Mouse (Mus musculus): Measurements from ENCODE around the gene Dusp27. TPM values are rescaled to one million over a fixed set of nuclear protein-coding genes. Genes with fewer than 3 reads are reported as not detected.
"Not testable (repeated sequence)": the region's sequence is repeated elsewhere in the genome, so short reads cannot be mapped to it uniquely, and the experiment has no call there.

Dusp27 gene
- total RNA-seq, 2 experiments from 2014 or later = 0.45 to 0.54 TPM

GRCm38 (mm10) chr1:166150035-166150434 is 22.3 kb upstream of the Dusp27 start:
- intact Hi-C loops (cut with DNase I) = loop anchor here (5.0 to 10.0 kb wide), 3 partner anchors 93 to 485 kb away; no protein-coding TSS in a partner anchor
- no peak for DNase-seq (ENCODE audit: extremely low spot score in 1 of 2, low spot score in 2 of 2)

DNA sequence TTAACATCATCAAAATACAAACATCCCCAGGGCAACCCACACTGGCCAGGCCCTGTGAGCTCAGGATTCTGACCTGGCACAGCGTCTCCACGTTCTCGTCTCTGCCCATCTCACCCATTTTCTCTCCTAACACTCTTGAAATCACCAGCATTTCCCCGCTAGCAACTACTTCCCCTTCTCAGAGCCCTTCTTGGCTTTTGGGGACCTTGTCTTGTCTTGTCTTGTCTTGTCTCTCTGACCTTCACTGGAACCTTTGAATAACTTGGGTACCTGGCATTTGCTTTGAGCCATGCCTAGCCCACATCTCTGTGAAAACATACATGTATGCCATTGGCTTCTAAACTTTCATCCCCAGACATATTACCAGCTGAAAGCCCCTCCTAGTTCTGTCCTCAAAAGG is 21.7 kb upstream of the Dusp27 start:
- no peak for DNase-seq (ENCODE audit: extremely low spot score in 1 of 2, low spot score in 2 of 2)

GRCm38 (mm10) chr1:166147657-166148056 is 19.9 kb upstream of the Dusp27 start:
- no peak for DNase-seq (ENCODE audit: extremely low spot score in 1 of 2, low spot score in 2 of 2)
- intact Hi-C loops (cut with DNase I) = no loop called here

More for the DNA sequence above, 21.7 kb upstream of the Dusp27 start:
- intact Hi-C loops (cut with DNase I) = no loop called here

DNA sequence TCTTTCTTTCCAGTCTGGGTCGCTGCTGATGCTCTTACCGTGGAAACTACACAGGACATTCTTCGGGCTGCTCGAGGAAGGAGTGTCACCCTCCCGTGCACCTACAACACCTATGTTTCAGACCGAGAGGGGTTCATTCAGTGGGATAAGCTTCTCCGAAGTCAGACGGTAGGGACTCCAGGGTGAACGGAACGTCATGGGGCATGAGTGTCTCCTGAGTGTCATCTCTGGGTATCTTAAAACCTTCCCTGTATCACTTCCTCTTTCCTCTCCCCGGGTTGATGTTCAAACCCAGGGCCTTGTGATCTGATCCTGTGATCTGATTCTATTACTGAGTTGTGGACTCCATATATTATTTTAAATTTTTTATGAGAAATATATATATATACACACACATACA is 18.9 kb upstream of the Dusp27 start:
- intact Hi-C loops (cut with DNase I) = no loop called here
- no peak for DNase-seq (ENCODE audit: extremely low spot score in 1 of 2, low spot score in 2 of 2)

DNA sequence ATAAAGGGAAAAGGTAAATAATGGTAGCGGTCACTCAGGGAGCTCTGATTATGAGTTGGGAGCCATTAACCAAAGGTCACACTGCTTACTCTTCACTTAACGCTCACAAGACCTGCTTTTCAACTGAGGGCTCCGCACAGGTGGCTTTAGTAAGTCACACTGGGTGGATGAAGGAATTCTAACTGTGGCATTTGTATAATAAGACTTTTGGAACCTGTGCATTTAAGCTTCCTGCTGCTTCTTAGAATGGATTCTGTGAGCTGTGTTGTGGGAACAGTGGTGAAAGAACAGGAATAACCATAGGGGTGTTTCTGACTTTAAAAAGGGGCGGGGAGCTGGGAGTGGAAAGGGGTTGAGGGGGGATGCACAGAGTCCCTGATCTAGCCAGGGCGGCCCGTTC is 14.6 kb upstream of the Dusp27 start:
- intact Hi-C loops (cut with DNase I) = no loop called here

DNA sequence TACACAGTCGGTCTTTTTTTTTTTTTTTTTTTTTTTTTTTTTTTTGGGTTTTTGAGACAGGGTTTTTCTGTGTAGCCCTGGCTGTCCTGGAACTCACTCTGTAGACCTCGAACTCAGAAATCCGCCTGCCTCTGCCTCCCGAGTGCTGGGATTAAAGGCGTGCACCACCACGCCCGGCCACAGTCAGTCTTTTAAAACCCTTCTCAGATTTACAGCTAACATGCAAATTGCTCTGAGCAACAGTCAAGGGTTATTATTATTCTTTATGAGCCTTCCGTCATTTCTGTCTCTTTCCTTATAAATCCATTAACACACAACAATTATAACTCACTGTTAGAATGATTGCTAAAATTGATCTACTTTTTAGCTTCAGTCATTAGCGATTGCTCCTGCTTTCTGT is 14.1 kb upstream of the Dusp27 start:
- intact Hi-C loops (cut with DNase I) = not testable (repeated sequence)

More for the DNA sequence above, 14.6 kb upstream of the Dusp27 start:
- DNase-seq (ENCODE audit: extremely low spot score in 1 of 2, low spot score in 2 of 2) = no peak

DNA sequence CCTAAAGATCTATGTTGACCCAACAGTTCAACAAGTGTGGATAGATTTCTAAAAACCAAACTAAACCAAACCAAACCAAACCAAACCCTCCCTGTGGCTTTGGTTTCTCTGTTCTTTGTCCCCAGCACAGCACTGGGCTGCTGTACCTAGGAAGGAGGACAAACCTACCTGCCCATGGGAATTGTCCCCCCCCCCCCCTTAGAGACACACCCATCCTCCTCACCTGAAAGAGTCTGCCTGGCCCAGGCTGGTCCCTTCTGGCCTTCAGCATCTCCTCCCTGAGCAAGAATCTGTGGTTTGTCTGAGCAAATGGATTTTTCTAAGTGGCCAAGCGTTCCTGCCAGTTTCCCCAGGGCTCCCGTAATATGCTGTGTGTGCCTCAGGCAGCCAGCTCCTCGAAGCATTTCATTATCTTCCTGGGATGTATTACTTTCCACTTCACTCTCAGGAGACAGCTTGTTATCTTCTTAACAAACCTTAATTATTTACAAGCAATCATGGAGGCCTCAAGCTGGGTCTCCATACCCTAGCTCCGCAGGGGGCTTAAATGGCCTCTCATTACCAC is 12.0 kb upstream of the Dusp27 start:
- intact Hi-C loops (cut with DNase I) = no loop called here
- no peak for DNase-seq (ENCODE audit: extremely low spot score in 1 of 2, low spot score in 2 of 2)

More for the DNA sequence above, 14.1 kb upstream of the Dusp27 start:
- DNase-seq (ENCODE audit: extremely low spot score in 1 of 2, low spot score in 2 of 2) = not testable (repeated sequence)

DNA sequence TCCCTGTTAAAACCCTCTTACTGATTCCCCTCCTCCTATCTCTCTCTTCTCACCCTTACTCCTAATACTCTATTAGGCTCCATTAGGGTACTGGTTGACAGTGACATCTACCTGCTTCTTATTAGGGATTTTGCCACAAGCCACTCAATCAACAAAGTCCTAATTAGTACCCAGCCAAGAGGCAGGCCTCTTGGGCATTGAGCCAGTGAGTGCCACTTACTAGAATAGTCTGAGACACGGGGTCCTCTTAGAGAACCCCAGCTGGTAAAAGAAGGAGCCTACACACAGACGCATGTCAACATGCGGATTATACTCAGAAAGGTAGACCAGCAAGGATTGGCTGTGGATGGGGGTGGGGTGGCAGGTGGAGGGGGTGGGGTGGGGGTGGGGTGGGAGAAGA is 11.4 kb upstream of the Dusp27 start:
- no peak for DNase-seq (ENCODE audit: extremely low spot score in 1 of 2, low spot score in 2 of 2)
- intact Hi-C loops (cut with DNase I) = no loop called here

- peak in 1 of 2 experiments; percentile 43 for DNase-seq (ENCODE audit: extremely low spot score in 1 of 2, low spot score in 2 of 2)
- intact Hi-C loops (cut with DNase I) = no loop called here
Measured at GRCm38 (mm10) chr1:166138136-166138535, 10.4 kb upstream of the Dusp27 start.

- DNase-seq (ENCODE audit: extremely low spot score in 1 of 2, low spot score in 2 of 2) = no peak
- intact Hi-C loops (cut with DNase I) = no loop called here
Measured at GRCm38 (mm10) chr1:166137244-166137938, 9.7 kb upstream of the Dusp27 start.

DNA sequence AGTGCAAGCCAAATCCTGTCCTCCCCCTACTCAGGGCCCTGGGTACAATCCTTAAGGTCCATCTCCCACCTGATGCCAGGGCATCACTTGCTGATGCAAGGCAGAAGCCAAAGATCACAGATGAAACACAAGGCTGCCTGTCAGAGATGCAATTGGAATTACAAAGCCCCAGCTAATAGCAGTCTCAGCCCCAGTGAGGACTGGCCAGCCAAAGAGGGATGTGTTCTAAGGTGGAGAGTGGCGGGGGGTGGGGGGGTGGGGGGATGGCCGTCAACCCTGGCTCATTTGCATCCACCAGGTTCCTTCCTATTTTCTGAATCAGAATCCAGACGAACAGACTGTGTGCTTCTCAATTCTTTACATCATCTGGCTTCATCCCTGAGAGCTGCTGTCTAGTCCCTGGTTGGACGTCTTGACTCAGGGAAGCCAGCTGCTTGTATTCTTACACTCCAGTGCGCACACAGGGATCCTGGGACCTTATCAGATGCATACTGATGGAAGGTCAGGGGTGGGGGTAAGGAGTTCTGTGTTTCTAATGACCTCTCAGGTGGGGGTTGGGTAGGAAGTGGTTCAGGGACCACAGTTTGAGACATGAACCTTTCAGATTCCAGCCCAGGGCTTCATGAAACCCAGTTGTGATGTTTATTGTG is 7.5 kb upstream of the Dusp27 start:
- intact Hi-C loops (cut with DNase I) = no loop called here

DNA sequence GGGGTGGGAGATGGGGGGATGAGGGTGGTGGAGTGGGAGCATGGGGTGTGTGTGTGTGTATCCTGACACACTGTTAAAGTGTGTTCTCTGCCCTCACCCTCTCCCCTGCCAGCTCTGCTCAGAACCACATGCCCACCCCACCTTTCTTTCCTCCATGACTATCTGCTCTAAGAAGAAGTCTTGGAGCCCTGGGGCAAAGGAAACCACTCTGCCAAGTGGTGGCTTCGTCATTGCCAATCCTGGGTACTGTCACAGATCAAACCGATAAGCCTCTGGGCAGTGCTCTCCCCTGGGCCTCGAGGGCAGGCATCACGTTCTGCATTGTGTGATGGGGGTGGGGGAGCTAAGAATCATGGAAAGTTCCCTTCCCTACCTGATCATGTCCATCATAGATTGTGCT is 4.6 kb upstream of the Dusp27 start:
- DNase-seq (ENCODE audit: extremely low spot score in 1 of 2, low spot score in 2 of 2) = no peak
- intact Hi-C loops (cut with DNase I) = no loop called here

More for the DNA sequence above, 7.5 kb upstream of the Dusp27 start:
- no peak for DNase-seq (ENCODE audit: extremely low spot score in 1 of 2, low spot score in 2 of 2)

- intact Hi-C loops (cut with DNase I) = no loop called here
- no peak for DNase-seq (ENCODE audit: extremely low spot score in 1 of 2, low spot score in 2 of 2)
Measured at GRCm38 (mm10) chr1:166130224-166130860, 2.6 kb upstream of the Dusp27 start, which contains the start of gene Gpa33. Gene Gpa33, plus strand, starts transcription at chr1:166130238.

DNA sequence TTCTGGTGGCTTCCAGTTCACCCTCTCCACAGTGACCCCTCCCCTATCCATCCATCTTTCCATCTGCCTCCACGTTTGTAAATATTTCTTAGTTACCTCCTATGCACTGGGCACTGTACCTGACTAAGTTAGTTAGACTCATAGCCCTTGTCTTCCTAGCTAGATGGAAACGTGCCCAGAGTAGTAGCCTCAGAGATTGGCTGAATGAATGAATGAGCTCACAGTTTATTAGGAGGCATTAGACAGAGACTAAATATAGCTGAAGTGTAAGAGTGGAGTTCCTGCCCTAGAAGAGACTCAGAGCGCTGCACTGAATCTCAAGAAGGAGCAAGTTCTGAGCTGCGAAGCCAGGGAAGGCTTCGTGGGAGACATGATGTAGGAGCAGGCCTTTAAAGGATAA is 829 bp upstream of the Dusp27 start:
- intact Hi-C loops (cut with DNase I) = no loop called here
- no peak for DNase-seq (ENCODE audit: extremely low spot score in 1 of 2, low spot score in 2 of 2)

DNA sequence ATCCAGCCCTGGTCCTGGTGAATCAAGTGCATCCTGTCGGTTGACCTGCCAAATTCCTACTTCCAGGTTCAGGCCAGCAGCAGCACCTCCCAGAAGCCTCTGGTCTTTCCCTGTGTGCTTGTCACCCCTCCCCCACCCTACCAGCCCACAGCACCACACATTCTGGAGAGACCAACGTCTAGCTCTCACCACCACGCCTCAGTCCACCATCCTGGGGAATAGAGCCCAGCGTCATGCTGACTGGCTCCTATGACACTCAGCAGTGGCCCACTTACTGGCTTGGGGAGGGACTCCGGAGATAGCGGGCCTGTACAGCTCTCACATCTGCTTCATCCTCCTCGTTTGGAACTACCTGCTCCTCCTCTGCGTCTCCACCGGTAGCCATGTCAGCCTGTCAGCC is 927 bp downstream of the Dusp27 start:
- DNase-seq (ENCODE audit: extremely low spot score in 1 of 2, low spot score in 2 of 2) = no peak
- intact Hi-C loops (cut with DNase I) = no loop called here

DNA sequence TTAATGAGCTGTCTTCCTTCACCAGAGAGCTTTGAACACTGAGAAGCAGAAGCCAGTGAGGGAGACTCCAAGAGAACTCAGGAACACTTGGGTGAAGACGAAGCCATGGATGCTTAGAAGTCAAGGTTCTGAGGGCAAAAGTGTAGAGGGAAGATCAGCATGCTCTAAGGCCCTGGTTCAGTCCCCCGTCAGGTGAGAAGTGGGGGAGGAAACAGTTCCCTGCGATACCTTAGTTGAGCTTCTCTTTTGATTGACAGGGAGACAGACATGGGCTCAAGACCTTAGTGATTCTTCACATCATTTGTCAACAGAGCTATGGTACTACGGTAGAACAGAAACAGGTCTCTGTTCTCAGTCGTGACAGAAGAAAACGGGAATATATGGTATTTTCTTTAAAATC is 1.4 kb downstream of the Dusp27 start:
- intact Hi-C loops (cut with DNase I) = no loop called here
- DNase-seq (ENCODE audit: extremely low spot score in 1 of 2, low spot score in 2 of 2) = no peak

- no peak for DNase-seq (ENCODE audit: extremely low spot score in 1 of 2, low spot score in 2 of 2)
- intact Hi-C loops (cut with DNase I) = no loop called here
Measured at GRCm38 (mm10) chr1:166124932-166125593, 2.7 kb downstream of the Dusp27 start.

GRCm38 (mm10) chr1:166123751-166124150 is 4.0 kb downstream of the Dusp27 start:
- DNase-seq (ENCODE audit: extremely low spot score in 1 of 2, low spot score in 2 of 2) = no peak
- intact Hi-C loops (cut with DNase I) = no loop called here

DNA sequence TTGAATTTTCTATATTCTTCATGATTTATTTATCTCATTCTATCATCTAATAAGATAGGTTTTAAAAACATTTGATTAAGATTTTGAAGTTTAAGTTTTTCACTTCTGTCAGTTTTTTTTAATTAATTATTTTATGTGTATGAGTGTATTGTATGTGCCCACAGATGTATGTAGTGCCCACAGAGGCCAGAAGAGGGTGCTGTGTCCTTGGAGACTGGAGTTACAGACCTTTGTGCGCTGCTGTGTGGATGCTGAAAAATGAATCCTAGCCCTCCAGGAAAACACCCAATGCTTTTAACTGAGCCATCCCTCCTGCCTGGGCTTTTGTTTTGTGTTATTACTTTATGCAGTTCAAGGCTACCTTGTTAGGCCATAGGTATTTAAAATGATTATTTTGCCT is 4.7 kb downstream of the Dusp27 start:
- intact Hi-C loops (cut with DNase I) = no loop called here
- DNase-seq (ENCODE audit: extremely low spot score in 1 of 2, low spot score in 2 of 2) = no peak

Measured in left cerebral cortex, postnatal 10 days (tissue).